Mouse (Mus musculus): Measurements from ENCODE around the gene Ghdc. TPM values are rescaled to one million over a fixed set of nuclear protein-coding genes. Genes with fewer than 3 reads are reported as not detected.

The Ghdc gene
- polyA plus RNA-seq, 1 experiment = 5.4 TPM

- 0 out of 2 replicates have a peak within 1 kb of the TSS, but pooled peaks have one; percentile 12 for H3K27ac ChIP-seq (ENCODE audit: insufficient read depth, low read length)
- no peaks in the 10 kb centered on the region for H3K9me3 ChIP-seq (replicated peaks; ENCODE audit: control insufficient read depth, insufficient read depth, low read length, poor library complexity, severe bottlenecking)
- peak within 1 kb of the TSS; percentile 93 for H3K9ac ChIP-seq (ENCODE audit: low read depth, poor library complexity, severe bottlenecking)
- H3K4me1 ChIP-seq (ENCODE audit: control insufficient read depth, insufficient read depth, low read length) = no peaks in the 10 kb centered on the region
- peak within 1 kb of the TSS; percentile 92 for H3K4me3 ChIP-seq (ENCODE audit: low read depth, low read length)
- TF ChIP-seq EP300 (IDR thresholded peaks at IDR 0.05; ENCODE audit: insufficient read depth, low read depth, low read length) (no peak; the same call in 1 of the 2 replicates), POLR2A (IDR thresholded peaks at IDR 0.05; ENCODE audit: insufficient read depth, low read length) (peak; percentile 83)
- H3K27me3 ChIP-seq (ENCODE audit: control insufficient read depth, insufficient read depth, low read length, poor library complexity, severe bottlenecking) = no peaks in the 10 kb centered on the region
- H3K36me3 ChIP-seq (ENCODE audit: control insufficient read depth, insufficient read depth, low read length, poor library complexity, severe bottlenecking) = no peaks in the 10 kb centered on the region; the same call in 1 of the 2 replicates
Observed at GRCm38 (mm10) chr11:100738066-100738604, 32.6 kb downstream of the Ghdc start, which contains the start of gene Rab5c. Gene Rab5c (minus strand): TSS chr11:100738215.

- Histone ChIP-seq H3K27ac (ENCODE audit: insufficient read depth, low read length) (no peak overlapping the region), H3K36me3 (ENCODE audit: control insufficient read depth, insufficient read depth, low read length, poor library complexity, severe bottlenecking) (peaks cover 2% of the 10 kb centered on the region)
- TF ChIP-seq EP300 (IDR thresholded peaks at IDR 0.05; ENCODE audit: insufficient read depth, low read depth, low read length) = no peak
- TF ChIP-seq CTCF (IDR thresholded peaks at IDR 0.05; ENCODE audit: low read depth, low read length) = no peak
- TF ChIP-seq POLR2A (IDR thresholded peaks at IDR 0.05; ENCODE audit: insufficient read depth, low read length) = no peak
Observed at GRCm38 (mm10) chr11:100737105-100737733, 33.5 kb downstream of the Ghdc start.

GRCm38 (mm10) chr11:100736746-100737080 is 34.0 kb downstream of the Ghdc start:
- Histone ChIP-seq H3K4me3 (ENCODE audit: low read depth, low read length) (peak overlapping the region; percentile 92), H3K27me3 (ENCODE audit: control insufficient read depth, insufficient read depth, low read length, poor library complexity, severe bottlenecking) (no peaks in the 10 kb centered on the region), H3K36me3 (ENCODE audit: control insufficient read depth, insufficient read depth, low read length, poor library complexity, severe bottlenecking) (peaks cover 2% of the 10 kb centered on the region), H3K9ac (ENCODE audit: low read depth, poor library complexity, severe bottlenecking) (peak overlapping the region; percentile 93), H3K27ac (ENCODE audit: insufficient read depth, low read length) (no peak overlapping the region), H3K9me3 (replicated peaks; ENCODE audit: control insufficient read depth, insufficient read depth, low read length, poor library complexity, severe bottlenecking) (no peaks in the 10 kb centered on the region), H3K4me1 (ENCODE audit: control insufficient read depth, insufficient read depth, low read length) (no peaks in the 10 kb centered on the region)
- no peak for TF ChIP-seq CTCF (IDR thresholded peaks at IDR 0.05; ENCODE audit: low read depth, low read length)
- no peak for TF ChIP-seq POLR2A (IDR thresholded peaks at IDR 0.05; ENCODE audit: insufficient read depth, low read length)
- no peak for TF ChIP-seq EP300 (IDR thresholded peaks at IDR 0.05; ENCODE audit: insufficient read depth, low read depth, low read length)

More at GRCm38 (mm10) chr11:100737105-100737733, 33.5 kb downstream of the Ghdc start:
- Histone ChIP-seq H3K9me3 (replicated peaks; ENCODE audit: control insufficient read depth, insufficient read depth, low read length, poor library complexity, severe bottlenecking) (no peaks in the 10 kb centered on the region), H3K4me1 (ENCODE audit: control insufficient read depth, insufficient read depth, low read length) (no peaks in the 10 kb centered on the region), H3K9ac (ENCODE audit: low read depth, poor library complexity, severe bottlenecking) (peak overlapping the region; percentile 93), H3K27me3 (ENCODE audit: control insufficient read depth, insufficient read depth, low read length, poor library complexity, severe bottlenecking) (no peaks in the 10 kb centered on the region), H3K4me3 (ENCODE audit: low read depth, low read length) (peak overlapping the region; percentile 92)

- no peaks in the 10 kb centered on the region for H3K27me3 ChIP-seq (ENCODE audit: control insufficient read depth, insufficient read depth, low read length, poor library complexity, severe bottlenecking)
- TF ChIP-seq CTCF (IDR thresholded peaks at IDR 0.05; ENCODE audit: low read depth, low read length) (no peak), POLR2A (IDR thresholded peaks at IDR 0.05; ENCODE audit: insufficient read depth, low read length) (no peak), EP300 (IDR thresholded peaks at IDR 0.05; ENCODE audit: insufficient read depth, low read depth, low read length) (no peak)
- 0 out of 2 replicates have a peak overlapping the region, but pooled peaks have one; percentile 1 for H3K27ac ChIP-seq (ENCODE audit: insufficient read depth, low read length)
- no peaks in the 10 kb centered on the region for H3K4me1 ChIP-seq (ENCODE audit: control insufficient read depth, insufficient read depth, low read length)
- H3K4me3 ChIP-seq (ENCODE audit: low read depth, low read length) = peak overlapping the region; percentile 15; the same call in 1 of the 2 replicates
- H3K9me3 ChIP-seq (replicated peaks; ENCODE audit: control insufficient read depth, insufficient read depth, low read length, poor library complexity, severe bottlenecking) = no peaks in the 10 kb centered on the region
- H3K9ac ChIP-seq (ENCODE audit: low read depth, poor library complexity, severe bottlenecking) = peak overlapping the region; percentile 36
- peaks cover 2% of the 10 kb centered on the region for H3K36me3 ChIP-seq (ENCODE audit: control insufficient read depth, insufficient read depth, low read length, poor library complexity, severe bottlenecking)
Observed at GRCm38 (mm10) chr11:100735954-100736745, 34.6 kb downstream of the Ghdc start.

- H3K4me3 ChIP-seq (ENCODE audit: low read depth, low read length) = no peak overlapping the region
- H3K4me1 ChIP-seq (ENCODE audit: control insufficient read depth, insufficient read depth, low read length) = no peaks in the 10 kb centered on the region
- TF ChIP-seq POLR2A (IDR thresholded peaks at IDR 0.05; ENCODE audit: insufficient read depth, low read length) (no peak), EP300 (IDR thresholded peaks at IDR 0.05; ENCODE audit: insufficient read depth, low read depth, low read length) (no peak), CTCF (IDR thresholded peaks at IDR 0.05; ENCODE audit: low read depth, low read length) (no peak)
- no peaks in the 10 kb centered on the region for H3K27me3 ChIP-seq (ENCODE audit: control insufficient read depth, insufficient read depth, low read length, poor library complexity, severe bottlenecking)
- peaks cover 2% of the 10 kb centered on the region for H3K36me3 ChIP-seq (ENCODE audit: control insufficient read depth, insufficient read depth, low read length, poor library complexity, severe bottlenecking)
- 0 out of 2 replicates have a peak overlapping the region, but pooled peaks have one; percentile 36 for H3K9ac ChIP-seq (ENCODE audit: low read depth, poor library complexity, severe bottlenecking)
- H3K9me3 ChIP-seq (replicated peaks; ENCODE audit: control insufficient read depth, insufficient read depth, low read length, poor library complexity, severe bottlenecking) = no peaks in the 10 kb centered on the region
- H3K27ac ChIP-seq (ENCODE audit: insufficient read depth, low read length) = no peak overlapping the region
Observed at GRCm38 (mm10) chr11:100735134-100735865, 35.5 kb downstream of the Ghdc start.
